Mouse (Mus musculus) small intestine, adult 2 months (tissue): Measurements from ENCODE around the gene Myt1l. TPM values are rescaled to one million over a fixed set of nuclear protein-coding genes. Genes with fewer than 3 reads are reported as not detected.

Source experiments
- H3K27ac ChIP-seq: fragments of 200-500 bp; 2 replicates; pipeline ENCODE4 v1.5.1; 2012; ENCODE audit warnings: low read depth, low read length, control low read depth, inconsistent platforms; ENCODE audit not compliant: insufficient read depth
- H3K27me3 ChIP-seq: fragments of 200-500 bp; 2 replicates; pipeline ENCODE4 v1.6.1; 2012; ENCODE audit warnings: mild to moderate bottlenecking, moderate library complexity, low read length, inconsistent platforms; ENCODE audit not compliant: control insufficient read depth, insufficient read depth
- H3K36me3 ChIP-seq: fragments of 200-500 bp; 2 replicates; pipeline ENCODE4 v1.6.1; 2012; ENCODE audit warnings: mild to moderate bottlenecking, low read length, control low read depth, inconsistent platforms; ENCODE audit not compliant: control insufficient read depth, insufficient read depth
- H3K4me1 ChIP-seq: fragments of 200-500 bp; 2 replicates; pipeline ENCODE4 v1.6.1; 2012; ENCODE audit warnings: low read length, inconsistent platforms, mixed read lengths; ENCODE audit not compliant: control insufficient read depth, insufficient read depth, insufficient read length
- H3K4me3 ChIP-seq: fragments of 200-500 bp; 2 replicates; pipeline ENCODE4 v1.5.1; 2012; ENCODE audit warnings: low read depth, mild to moderate bottlenecking, control low read depth, inconsistent platforms, low read length, moderate library complexity
- CTCF ChIP-seq: fragments of 200-500 bp; IDR thresholded peaks from 2 replicates; pipeline ENCODE4 v1.5.1; 2012; ENCODE audit warnings: low read depth, mild to moderate bottlenecking, control low read depth, inconsistent platforms, low read length, moderate library complexity, mixed read lengths; ENCODE audit not compliant: insufficient replicate concordance, insufficient read length; ENCODE audit errors: extremely low read depth
- POLR2A ChIP-seq: fragments of 200-500 bp; IDR thresholded peaks from 2 replicates; pipeline ENCODE4 v1.6.1; 2012; ENCODE audit warnings: low read depth, mild to moderate bottlenecking, control low read depth, inconsistent platforms, low read length, moderate library complexity
- WGBS: fragments of 180-500 bp; shearing (Covaris S2); methylation state at CpG from one replicate; pipeline ENCODE4 v1.1.7; 2018; 5-methylcytosine and 5-hydroxymethylcytosine counted together
- polyA plus RNA-seq: library from polyadenylated mRNA; depleted of rRNA; stranded (reverse); fragments of >200 nt; gene quantifications from 2 replicates; pipeline ENCODE4 v1.2.3, GENCODE M21; 2012

The Myt1l gene
- polyA plus RNA-seq, 1 experiment: 0.38 TPM

GRCm38 (mm10) chr12:29958637-29959036, 430.5 kb downstream of the Myt1l start:
- Histone ChIP-seq H3K27me3 (no peaks in the 10 kb centered on the region), H3K4me3 (no peak overlapping the region), H3K36me3 (no peaks in the 10 kb centered on the region), H3K27ac (no peak overlapping the region), H3K4me1 (peaks cover 18% of the 10 kb centered on the region)
- TF ChIP-seq CTCF: no peak
- TF ChIP-seq POLR2A: no peak
- 41% methylated on average over 5 of the region's 5 CpGs for WGBS

GRCm38 (mm10) chr12:29961041-29961440, 432.9 kb downstream of the Myt1l start:
- H3K4me3 ChIP-seq: no peak overlapping the region
- WGBS: 39% methylated on average over 1 of the region's 1 CpGs
- TF ChIP-seq CTCF (no peak), POLR2A (no peak)
- H3K27ac ChIP-seq: no peak overlapping the region
- H3K36me3 ChIP-seq: no peaks in the 10 kb centered on the region
- peaks cover 12% of the 10 kb centered on the region for H3K4me1 ChIP-seq
- H3K27me3 ChIP-seq: no peaks in the 10 kb centered on the region

- WGBS: 73% methylated on average over 6 of the region's 6 CpGs
- no peak overlapping the region for H3K27ac ChIP-seq
- no peak for TF ChIP-seq POLR2A
- no peak for TF ChIP-seq CTCF
- H3K4me3 ChIP-seq: no peak overlapping the region
- H3K27me3 ChIP-seq: no peaks in the 10 kb centered on the region
- H3K36me3 ChIP-seq: no peaks in the 10 kb centered on the region
- peaks cover 9% of the 10 kb centered on the region; the same call in 1 of the 2 replicates for H3K4me1 ChIP-seq
Measured at GRCm38 (mm10) chr12:29965016-29965415, 436.8 kb downstream of the Myt1l start.

GRCm38 (mm10) chr12:29971795-29972464, 443.7 kb downstream of the Myt1l start:
- 72% methylated on average over 7 of the region's 7 CpGs for WGBS
- Histone ChIP-seq H3K4me3 (no peak overlapping the region), H3K27ac (no peak overlapping the region), H3K36me3 (no peaks in the 10 kb centered on the region), H3K4me1 (no peaks in the 10 kb centered on the region), H3K27me3 (no peaks in the 10 kb centered on the region)
- TF ChIP-seq CTCF (no peak), POLR2A (no peak)

GRCm38 (mm10) chr12:29972533-29972932, 444.3 kb downstream of the Myt1l start:
- TF ChIP-seq CTCF (no peak), POLR2A (no peak)
- H3K36me3 ChIP-seq: no peaks in the 10 kb centered on the region
- no peaks in the 10 kb centered on the region for H3K27me3 ChIP-seq
- H3K4me1 ChIP-seq: no peaks in the 10 kb centered on the region
- no peak overlapping the region for H3K4me3 ChIP-seq
- H3K27ac ChIP-seq: no peak overlapping the region
- 66% methylated on average over 6 of the region's 6 CpGs for WGBS
